Mouse (Mus musculus) frontal cortex, postnatal 10 days (tissue): ENCODE data around the gene Glul.
A peak's percentile ranks its signal among the peaks of the same experiment; 100 is the strongest.
"Not testable (repeated sequence)": the region's sequence is repeated elsewhere in the genome, so short reads cannot be mapped to it uniquely, and the experiment has no call there.

Source experiments
- DNase-seq, 2 experiments: peaks; one replicate each; pipeline ENCODE4 v3.0.0; 2022; ENCODE audit warnings: low spot score in 2 of 2, mixed read lengths in 1 of 2

Gene Glul

DNA sequence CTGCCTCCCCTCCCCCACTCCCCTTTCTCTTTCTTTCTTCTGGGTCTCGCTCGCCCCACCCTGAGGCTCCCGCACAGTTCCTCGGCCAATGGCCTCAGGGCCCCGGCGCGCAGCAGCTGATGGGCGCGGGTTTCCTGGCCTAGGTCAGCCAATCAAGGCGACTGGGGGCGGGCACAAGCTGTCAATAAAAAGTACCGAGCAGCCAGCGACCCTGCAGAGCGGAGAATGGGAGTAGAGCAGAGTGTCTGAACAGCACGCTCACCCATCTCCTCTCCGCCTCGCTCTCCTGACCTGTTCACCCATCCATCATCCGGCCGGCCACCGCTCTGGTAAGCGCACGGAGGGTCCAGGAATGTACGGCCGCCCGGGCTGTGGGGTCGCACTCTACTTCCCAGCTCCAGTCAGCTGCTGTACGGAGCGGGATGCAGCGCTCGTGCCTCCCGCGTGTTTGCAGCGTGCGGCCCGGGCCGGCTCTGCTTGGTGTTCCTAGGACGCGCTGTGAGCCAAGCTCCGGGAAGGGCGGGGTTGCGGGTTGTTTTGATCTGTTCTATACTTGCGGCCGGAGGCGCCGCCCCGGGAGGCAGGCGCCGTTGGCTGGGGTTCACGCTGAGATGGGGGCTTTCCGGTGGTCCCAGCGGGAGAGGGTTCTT, at the start of gene Glul, which contains the start of gene Teddm2:
TSS of gene Glul (plus strand) at position 214 of the 650 bp plus-strand sequence.
TSS of gene Teddm2 (minus strand) at position 498 of the 650 bp plus-strand sequence.
- DNase-seq = peak; percentile 95

DNA sequence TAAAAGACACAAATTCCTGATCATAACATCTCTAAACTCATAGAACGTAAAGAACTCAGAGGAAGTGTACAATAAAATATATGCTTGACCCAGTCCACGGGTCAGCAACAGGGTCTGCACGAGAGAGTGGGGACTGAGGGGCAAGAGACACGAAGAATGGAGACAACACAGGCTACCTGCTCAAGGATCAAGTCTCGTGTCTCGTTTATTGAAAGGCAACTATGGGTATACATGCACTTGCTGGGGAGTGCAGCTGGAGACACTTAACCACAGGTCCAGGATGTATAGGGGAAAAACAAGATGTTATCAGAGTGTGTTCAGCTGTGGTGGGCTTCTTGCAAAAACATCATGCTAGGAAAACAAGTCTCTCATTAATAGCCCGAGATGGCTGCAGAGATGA, 47.0 kb upstream of the Glul start:
- not testable (repeated sequence) for DNase-seq

DNA sequence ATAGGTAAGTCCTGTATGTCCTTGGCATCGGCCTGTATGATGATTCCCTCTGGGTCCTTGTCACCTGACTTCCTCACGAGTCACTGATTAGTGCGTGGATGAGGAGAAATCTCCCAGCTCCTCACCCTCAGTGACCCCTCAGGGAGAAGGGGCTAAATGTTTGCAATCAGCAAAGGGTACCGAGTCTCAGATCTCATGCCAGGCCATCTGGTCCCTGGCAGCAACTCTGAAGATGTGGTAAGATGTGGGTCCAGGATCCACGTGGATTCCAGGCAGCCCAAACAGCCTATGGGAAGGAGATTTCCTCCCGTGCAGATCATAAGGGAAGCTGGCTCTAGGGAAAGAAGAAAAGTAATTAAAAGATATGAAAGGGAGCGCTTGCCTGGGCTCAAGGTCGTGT, 43.8 kb upstream of the Glul start:
- no peak for DNase-seq

DNA sequence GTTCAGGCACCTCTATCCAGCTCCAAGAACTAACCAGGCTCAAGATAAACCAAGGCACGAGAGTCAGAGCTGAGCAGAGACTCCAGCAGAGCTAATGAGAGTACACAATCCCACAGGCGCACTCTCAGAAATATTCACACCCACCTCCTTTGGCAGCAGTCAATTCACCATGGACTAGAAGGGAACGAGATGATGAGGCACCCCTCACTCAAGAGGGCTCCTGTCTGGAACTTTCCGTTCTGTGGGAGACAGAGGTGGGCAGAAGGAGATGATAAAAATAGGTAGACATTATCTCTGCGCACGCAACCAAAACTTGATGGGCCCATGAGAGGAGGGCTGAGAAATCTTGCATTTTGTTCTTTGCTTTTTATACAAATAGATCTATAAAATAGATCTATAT, 25.7 kb upstream of the Glul start, which contains the start of gene Teddm1b:
TSS of gene Teddm1b (plus strand) at position 301 of the 400 bp plus-strand sequence.
- DNase-seq = no peak

DNA sequence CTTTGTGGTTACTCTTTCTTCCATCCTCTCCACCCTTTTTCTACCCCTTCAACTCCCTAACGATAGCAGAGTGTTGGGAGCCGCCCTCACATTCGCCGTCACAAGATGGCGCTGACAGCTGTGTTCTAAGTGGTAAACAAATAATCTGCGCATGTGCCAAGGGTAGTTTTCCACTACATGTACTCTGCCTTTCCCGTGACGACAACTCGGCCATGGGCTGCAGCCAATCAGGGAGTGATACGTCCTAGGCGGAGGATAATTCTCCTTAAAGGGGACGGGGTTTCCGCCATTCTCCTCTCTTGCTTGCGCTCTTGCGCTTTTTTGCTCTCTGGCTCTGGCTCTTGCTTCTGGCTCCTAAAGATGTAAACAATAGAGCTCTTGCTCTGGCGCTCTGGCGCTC, 19.4 kb upstream of the Glul start:
- DNase-seq = not testable (repeated sequence)

DNA sequence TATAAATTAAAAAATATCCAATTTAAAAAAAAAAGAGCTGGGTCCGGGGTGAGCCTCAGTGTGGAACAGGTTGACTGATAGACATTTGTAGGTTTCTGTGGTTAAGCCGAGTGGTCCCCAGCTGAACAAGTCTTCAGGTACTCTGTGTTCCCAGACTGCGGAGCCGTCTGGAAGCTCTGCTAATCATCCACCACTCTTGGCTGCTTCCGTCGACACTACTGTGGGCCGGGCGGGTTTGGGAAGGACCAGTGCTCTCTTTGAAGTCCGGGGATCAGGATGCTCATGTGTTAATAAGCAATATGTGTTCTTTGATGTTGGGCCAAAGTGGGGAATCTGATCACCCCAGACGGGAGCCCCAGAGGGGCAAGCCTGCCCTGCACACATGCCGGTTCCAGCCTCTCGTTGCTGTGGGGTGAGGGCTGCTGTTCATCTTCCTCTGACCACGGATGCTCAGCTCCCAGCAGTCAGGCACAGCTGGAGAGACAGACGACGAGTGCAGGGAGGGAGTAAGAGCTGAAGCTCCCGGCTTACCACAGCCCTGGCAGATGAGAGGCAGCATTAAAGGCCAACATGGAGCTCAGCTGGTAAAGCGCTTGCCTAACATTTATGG, 13.6 kb upstream of the Glul start:
- no peak for DNase-seq

DNA sequence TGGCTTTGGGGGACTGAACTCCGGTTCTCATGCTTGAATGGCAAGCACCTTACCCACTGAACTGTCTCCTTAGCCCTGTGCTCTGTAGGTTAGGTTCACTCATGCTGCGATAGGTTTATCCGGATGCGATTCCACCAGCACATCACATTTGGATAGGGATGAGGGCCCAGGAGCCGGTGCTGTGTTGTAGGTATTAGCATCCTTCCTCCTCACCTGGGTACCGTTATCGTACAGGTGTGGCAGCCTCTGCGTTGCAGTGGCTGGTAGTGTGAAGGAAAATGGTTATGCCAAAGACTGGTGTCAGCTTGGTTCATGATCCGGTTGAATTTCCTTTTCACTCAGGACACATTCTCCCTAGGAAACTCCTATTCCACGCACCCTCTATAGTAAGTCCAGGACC, 9.6 kb upstream of the Glul start:
- no peak for DNase-seq

DNA sequence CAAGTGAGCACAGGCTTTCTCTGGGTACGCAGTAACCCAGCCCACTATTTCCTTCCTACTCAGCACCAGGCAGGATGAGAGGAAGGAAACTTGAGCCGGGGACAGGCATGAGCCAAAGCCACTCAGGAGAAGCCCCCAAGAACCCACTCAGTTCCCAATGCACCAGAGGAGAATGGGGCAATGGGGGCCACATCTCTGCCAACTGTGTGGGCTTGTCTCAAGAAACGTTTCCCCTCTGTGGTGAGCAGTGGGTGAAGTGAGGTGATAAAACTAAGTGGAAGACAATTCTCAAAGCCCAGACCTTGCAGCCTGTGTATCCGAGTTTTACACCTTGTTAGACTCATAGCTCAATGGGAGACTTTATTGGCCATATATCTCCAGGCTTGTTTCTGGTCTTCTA, 8.3 kb upstream of the Glul start, which contains the start of gene Teddm1a:
TSS of gene Teddm1a (plus strand) at position 301 of the 400 bp plus-strand sequence.
- no peak for DNase-seq

DNA sequence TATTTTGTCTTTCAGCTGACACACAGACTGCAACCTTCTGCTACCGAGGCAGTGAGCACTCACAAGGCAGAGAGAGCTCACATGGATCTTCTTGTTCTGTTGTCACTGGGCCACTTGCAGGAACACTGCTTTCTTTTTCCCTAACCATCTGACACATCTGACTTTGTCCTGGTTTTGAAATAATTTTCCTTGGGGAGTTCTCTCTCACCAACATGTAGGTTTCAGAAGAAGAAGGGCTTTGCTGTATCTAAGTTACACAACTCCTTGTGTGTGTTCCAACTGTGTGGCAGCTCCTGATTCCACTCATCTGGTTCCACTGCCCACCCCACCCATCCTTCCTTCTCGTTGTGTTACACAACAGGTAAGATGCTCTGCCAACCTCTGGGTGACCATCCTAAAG, 6.0 kb upstream of the Glul start:
- no peak for DNase-seq

DNA sequence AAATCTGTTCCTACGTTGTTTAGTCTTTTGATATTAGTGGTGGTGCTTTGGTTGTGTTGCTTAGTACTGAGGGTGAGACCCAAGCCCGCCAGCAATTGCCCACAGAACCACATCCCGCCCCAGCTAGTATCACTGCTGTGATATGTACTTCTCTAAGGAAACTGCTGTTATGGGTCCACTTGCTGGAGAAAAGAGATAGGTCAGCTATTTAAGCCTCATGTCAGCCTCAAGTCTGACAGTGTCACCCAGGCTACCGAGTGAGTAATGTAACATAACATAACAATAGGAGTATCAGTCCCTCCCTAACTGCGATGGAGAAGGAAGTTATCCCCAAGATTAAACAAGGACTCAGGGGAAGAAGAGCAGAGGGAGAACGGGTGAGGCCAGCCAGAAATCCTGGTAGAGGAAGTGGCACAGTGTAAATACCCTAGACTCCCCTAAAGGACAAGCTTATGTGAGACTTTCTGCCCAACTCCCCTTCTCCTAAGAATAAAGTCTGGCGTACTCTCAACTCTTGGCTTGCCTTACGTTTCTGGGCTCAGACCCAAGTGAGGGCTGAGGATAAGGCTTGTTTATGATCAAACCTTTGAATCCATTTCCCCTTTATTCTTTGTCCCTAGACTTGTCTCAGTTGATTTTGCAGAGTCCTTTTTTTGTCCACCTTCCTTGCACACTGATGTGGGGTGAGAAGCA, 5.4 kb upstream of the Glul start:
- DNase-seq = no peak

DNA sequence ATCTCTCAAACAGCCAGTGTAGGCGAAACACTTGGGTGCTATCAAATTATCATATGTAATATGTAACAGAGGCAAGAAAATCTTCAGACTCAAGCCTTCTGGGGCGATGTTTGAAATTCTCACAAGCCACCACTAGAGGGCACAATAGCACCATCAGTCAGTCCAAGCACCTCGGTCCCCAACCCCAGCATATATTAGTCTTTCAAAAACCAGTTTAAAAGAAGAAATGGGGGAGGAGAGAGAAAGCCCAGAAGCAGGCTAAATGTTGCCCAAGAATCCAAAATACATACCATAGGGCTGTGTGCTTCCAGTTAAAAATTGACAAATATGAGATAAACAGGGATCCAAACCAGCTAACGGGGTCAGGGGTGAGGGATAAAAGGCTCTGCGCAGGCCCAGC, 4.8 kb upstream of the Glul start:
- peak; percentile 59 to 79 for DNase-seq

DNA sequence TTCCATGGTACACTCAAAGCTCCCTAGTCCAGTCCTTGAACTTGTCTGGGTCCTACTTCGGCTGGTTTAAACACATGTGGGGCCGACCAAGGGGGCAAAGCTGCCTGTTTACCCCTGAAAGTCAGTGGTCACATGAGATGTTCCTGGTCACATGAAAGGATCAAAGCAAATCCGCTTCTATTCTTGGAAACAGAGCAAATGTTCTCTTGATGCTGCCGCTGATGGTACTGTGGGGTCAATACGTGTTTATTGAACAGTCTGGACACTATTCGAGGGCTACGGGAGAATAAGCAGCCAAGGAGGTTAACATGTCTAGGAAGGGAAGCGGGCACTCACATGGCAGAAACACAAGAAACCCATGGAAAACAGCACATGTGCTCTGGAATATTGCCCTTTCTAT, 2.5 kb upstream of the Glul start:
- no peak for DNase-seq

DNA sequence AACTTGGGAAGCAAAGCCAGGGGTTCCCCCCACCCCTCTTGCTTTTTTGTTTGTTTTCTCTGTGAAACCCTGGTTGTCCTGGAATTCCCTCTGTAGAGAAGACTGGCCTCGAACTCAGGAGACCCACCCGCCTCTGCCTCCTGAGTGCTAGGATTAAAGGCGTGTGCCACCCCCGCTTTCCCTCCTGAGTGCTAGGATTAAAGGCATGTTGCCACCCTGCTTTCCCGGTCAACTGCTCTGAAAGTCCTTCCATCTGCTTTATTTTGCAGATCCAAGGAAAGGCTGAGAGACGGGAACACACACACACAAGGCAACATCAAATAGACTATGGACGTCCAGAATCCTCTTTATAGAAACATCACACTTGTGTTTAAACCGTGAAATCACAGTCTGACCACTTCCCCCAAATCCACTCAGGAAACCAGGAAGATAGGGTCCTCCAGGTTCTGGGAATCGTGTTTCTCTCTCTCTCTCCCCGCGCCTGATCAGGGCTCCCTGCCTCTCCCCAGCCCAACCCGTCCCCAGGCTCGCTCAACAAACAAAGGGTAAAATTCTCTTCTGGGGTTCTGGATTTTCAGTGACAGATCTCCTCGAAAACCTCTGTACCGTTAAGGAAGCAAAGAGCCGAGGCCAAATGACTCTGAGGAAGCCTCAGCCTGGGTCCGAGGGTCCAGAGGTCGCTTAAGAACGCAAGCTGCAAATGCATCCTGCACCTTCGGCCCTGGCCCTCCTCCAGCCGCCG, 584 bp upstream of the Glul start:
- DNase-seq = no peak

DNA sequence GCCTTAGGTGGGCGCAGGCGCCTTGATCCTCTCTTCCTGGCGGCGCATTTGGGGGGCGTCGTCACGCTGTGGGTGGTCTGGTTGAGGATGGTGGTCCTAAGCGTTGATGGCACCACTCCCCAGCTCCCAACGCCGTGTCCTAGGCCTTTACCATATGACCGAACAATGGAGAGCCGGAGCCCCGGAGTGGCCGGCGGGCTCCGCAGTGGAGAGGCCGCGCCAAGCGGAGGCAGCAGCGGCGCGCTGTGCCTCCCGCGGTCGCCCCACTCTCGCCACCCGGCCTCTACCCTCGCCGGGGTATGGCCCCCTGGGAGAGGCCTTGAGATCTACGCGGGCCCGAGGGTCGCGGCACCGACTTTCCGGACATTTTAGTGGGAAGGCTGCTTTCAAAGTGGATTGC, 637 bp downstream of the Glul start:
- DNase-seq = no peak

DNA sequence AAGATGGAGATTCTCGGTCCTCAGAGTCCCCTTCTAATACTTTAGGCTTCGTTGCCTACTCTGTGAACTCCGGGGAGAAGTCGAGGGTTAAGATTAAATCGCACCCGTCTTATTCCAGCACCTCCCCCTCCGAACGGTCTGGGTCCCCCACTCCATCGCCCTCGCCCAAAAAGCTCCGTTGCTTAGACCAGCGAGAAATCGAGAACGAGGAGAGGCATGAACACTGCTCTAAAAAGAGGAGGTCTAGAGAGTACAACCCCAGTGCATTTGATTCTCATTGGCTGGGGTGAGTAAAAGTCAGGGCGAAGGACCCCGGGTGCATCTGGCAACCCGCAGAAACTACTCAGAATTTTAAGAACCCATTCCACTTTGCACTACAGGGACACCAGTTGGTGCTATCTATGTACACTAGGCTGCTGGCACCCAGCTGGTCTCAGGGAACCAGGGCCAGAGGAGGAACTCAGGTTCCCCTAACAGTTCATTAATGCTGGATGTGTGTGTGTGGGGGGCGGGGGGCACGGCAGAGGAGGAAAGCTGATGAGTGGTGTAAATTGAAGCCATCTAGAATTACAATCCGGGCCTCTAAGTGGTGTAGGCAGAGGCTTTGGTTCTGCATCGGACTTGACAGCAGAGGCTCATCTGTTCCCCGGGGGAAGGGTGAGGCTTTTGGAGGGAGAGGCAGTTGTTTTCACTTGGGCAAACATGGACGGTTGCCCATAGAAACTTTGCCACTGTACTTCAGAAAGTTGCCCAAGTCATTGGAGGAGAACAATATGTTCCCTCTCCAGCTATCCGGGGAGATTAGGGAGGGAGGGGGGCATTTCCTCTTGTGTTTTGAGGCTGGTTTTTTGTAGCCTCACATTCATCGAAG, 1.4 kb downstream of the Glul start:
- DNase-seq = no peak

DNA sequence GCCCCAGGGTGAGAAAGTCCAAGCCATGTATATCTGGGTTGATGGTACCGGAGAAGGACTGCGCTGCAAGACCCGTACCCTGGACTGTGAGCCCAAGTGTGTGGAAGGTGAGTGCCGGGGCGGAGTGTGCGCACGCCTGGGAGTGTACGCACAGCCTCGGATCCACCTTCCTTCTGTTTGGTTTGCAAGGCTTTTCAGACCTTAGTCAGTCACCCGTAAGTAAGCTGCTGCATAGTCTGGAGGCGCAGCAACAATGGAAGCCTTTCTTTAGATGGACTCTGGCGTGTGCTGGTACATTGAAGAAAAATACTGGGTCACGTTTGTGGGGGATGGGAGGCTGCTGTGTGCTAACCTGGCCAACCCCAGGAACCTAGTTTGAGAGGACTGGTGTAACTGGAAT, 3.3 kb downstream of the Glul start:
- no peak for DNase-seq

DNA sequence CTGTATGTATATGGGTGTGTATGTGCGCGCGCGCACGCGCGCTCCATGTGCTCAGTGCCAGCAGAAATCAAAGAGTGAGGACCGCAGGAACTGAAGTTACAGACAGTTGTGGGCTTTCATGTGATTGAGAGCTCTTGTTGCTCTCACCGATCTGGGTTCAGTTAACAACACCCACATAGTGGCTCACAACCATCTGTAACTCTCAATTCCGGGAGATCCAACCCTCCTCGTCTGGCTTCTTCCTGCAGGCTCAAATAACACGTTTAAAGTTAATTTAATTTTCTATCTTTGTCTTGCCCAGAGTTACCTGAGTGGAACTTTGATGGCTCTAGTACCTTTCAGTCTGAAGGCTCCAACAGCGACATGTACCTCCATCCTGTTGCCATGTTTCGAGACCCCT, 4.5 kb downstream of the Glul start:
- no peak for DNase-seq

DNA sequence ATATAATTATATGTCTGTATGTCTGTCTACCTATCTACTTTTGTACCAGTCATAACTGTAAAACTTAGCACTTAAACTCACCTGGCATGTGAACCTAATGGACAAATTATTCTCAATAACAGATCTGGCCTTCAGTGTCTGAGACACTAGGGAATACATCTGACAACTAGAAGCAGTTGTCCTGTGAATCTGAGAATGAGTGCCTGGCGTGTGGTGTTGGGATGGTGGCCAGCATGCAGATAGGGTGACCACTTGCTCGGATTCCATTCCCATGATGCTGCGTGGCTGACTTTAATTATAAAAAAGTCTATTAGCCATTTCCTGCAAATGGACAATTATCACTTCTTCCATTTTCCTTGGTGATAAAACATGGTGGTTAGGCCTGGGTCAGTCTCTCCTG, 6.1 kb downstream of the Glul start:
- DNase-seq = no peak

DNA sequence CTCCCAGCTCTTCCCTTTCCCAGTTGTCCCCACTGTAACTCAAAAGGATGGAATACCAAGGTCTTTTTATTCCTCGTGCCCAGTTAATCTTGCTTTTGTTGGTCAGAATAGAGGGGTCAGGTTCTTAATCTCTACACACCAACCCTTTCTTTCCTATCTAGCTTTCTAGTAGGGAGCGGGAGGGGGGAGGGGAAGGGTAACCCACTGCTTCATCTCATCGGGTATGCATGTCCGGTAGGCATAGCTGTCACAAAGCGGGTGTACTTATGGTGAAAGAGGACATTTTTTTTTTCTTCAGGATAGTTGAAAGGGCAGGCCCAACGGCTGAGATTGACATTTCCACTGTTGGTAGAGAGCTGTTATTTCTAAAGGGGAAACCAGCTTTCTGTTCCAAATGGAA, 8.5 kb downstream of the Glul start:
- DNase-seq = no peak

DNA sequence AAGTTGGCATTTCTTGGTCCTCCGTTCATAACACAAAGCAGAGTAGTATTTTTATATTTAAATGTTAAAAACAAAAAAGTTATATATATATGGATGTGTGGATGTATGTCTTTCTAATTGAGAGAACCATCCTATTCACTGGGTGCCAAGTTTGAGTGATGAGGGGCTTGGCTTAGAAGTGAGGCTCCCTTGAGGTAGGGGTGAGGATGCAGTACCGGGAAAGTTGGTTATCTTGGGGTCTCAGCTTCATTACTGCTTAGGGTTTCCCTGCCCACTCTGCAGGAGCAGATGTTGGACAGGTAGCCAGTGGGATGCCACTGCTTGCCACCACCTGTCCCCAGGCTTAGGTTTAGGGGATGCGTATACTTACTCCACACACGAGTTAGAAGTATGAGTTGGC, 9.0 kb downstream of the Glul start:
- no peak for DNase-seq

DNA sequence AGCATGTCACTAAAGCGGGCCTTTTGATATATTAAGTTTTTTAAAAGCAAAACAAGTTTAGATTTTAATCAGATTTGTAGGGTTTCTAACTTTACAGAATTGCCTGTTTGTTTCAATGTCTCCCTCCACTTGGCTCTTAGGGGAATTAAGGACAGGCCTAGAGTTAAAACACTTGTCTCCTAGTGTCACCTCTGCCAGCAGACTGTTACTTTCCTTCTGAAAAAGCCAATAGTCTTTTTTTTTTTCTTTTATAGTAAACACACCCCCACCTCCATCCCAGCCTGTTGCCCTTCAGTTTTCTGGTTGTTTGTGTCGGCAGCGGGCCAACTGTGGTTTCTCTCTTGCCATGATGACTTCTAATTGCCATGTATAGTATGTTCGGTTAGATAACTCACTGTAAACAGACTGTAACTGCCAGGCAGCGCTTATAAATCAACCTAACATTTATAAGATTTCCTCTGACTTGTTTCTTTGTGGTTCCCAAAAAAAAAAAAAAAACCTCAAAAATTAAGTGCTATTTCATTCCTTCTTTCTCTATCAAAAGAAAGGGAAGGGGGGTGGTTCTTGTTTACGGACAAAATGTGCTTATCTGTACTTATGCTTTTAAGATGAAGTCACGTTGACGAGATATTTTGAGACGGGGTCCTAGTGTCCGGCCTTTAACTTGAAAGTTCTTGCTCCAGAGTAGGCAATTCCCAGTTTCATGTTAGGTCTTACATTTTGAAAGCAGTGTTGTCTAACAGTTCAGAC, 9.6 kb downstream of the Glul start:
- DNase-seq = no peak
